Mouse (Mus musculus): ENCODE data around the gene Ankrd54. TPM values are rescaled to one million over a fixed set of nuclear protein-coding genes. Genes with fewer than 3 reads are reported as not detected.

The Ankrd54 gene
- polyA plus RNA-seq, 1 experiment from 2014 or later: 49.7 TPM

Other genes with a start within 250 kb of the Ankrd54 start
- gene Cdc42ep1, start 220.3 kb downstream of the Ankrd54 start, polyA plus RNA-seq (2015; fragmentation: Nextera tagmentation; extraction: Ambion mirVana): 54.1 and 62.1 TPM in 2 replicates
- 210 and 299 TPM in 2 replicates for gene Lgals2, start 207.4 kb downstream of the Ankrd54 start, polyA plus RNA-seq (2015; fragmentation: Nextera tagmentation; extraction: Ambion mirVana)
- gene Gga1, start 185.7 kb downstream of the Ankrd54 start, polyA plus RNA-seq (2015; fragmentation: Nextera tagmentation; extraction: Ambion mirVana): 47.1 TPM in 2 replicates
- gene Gm49510, start 163.2 kb downstream of the Ankrd54 start, polyA plus RNA-seq (2015; fragmentation: Nextera tagmentation; extraction: Ambion mirVana): 0.42 and 0.52 TPM in 2 replicates
- gene Sh3bp1, start 163.1 kb downstream of the Ankrd54 start, polyA plus RNA-seq (2015; fragmentation: Nextera tagmentation; extraction: Ambion mirVana): 34.8 and 36.9 TPM in 2 replicates
- 11.8 and 12.8 TPM in 2 replicates for gene Pdxp, start 149.0 kb downstream of the Ankrd54 start, polyA plus RNA-seq (2015; fragmentation: Nextera tagmentation; extraction: Ambion mirVana)
- gene Lgals1, start 136.2 kb downstream of the Ankrd54 start, polyA plus RNA-seq (2015; fragmentation: Nextera tagmentation; extraction: Ambion mirVana): 1,300 and 1,476 TPM in 2 replicates
- gene Nol12, start 128.0 kb downstream of the Ankrd54 start, polyA plus RNA-seq (2015; fragmentation: Nextera tagmentation; extraction: Ambion mirVana): 47.4 and 49.9 TPM in 2 replicates
- gene Triobp, start 115.2 kb downstream of the Ankrd54 start, polyA plus RNA-seq (2015; fragmentation: Nextera tagmentation; extraction: Ambion mirVana): 54.4 TPM in 2 replicates
- gene H1f0, start 34.4 kb downstream of the Ankrd54 start, polyA plus RNA-seq (2015; fragmentation: Nextera tagmentation; extraction: Ambion mirVana): 546 and 587 TPM in 2 replicates
- gene Galr3, start 21.0 kb downstream of the Ankrd54 start, polyA plus RNA-seq (2015; fragmentation: Nextera tagmentation; extraction: Ambion mirVana): 0.68 and 0.89 TPM in 2 replicates
- 200 and 222 TPM in 2 replicates for gene Eif3l, start 12.3 kb upstream of the Ankrd54 start, polyA plus RNA-seq (2015; fragmentation: Nextera tagmentation; extraction: Ambion mirVana)
- gene Micall1, start 46.0 kb upstream of the Ankrd54 start, polyA plus RNA-seq (2015; fragmentation: Nextera tagmentation; extraction: Ambion mirVana): 11.5 and 11.9 TPM in 2 replicates
- gene Polr2f, start 78.1 kb upstream of the Ankrd54 start, polyA plus RNA-seq (2015; fragmentation: Nextera tagmentation; extraction: Ambion mirVana): 308 and 336 TPM in 2 replicates
- 6.7 and 6.9 TPM in 2 replicates for gene 1700088E04Rik, start 78.4 kb upstream of the Ankrd54 start, polyA plus RNA-seq (2015; fragmentation: Nextera tagmentation; extraction: Ambion mirVana)
- 9.1 and 9.7 TPM in 2 replicates for gene Sox10, start 102.3 kb upstream of the Ankrd54 start, polyA plus RNA-seq (2015; fragmentation: Nextera tagmentation; extraction: Ambion mirVana)
- gene Pick1, start 166.3 kb upstream of the Ankrd54 start, polyA plus RNA-seq (2015; fragmentation: Nextera tagmentation; extraction: Ambion mirVana): 47.6 and 51.4 TPM in 2 replicates
- gene Gm49486, start 166.5 kb upstream of the Ankrd54 start, polyA plus RNA-seq (2015; fragmentation: Nextera tagmentation; extraction: Ambion mirVana): 0.61 and 0.65 TPM in 2 replicates
- 0.22 and 0.28 TPM in 2 replicates for gene Slc16a8, start 191.9 kb upstream of the Ankrd54 start, polyA plus RNA-seq (2015; fragmentation: Nextera tagmentation; extraction: Ambion mirVana)
- gene Baiap2l2, start 222.6 kb upstream of the Ankrd54 start, polyA plus RNA-seq (2015; fragmentation: Nextera tagmentation; extraction: Ambion mirVana): 8.4 and 9.1 TPM in 2 replicates